Mouse (Mus musculus) bone marrow macrophage, adult 2 months (primary cell): ENCODE data around the gene Ythdf1.

ENCODE experiments used
- CTCF ChIP-seq: IDR thresholded peaks from 2 replicates; pipeline ENCODE4 v1.5.1; 2012; ENCODE audit warnings: low read depth, mild to moderate bottlenecking, low read length, moderate library complexity
- POLR2A ChIP-seq: IDR thresholded peaks from 2 replicates; pipeline ENCODE4 v1.6.1; 2012; ENCODE audit warnings: mild to moderate bottlenecking, low read depth, low read length, borderline replicate concordance

DNA sequence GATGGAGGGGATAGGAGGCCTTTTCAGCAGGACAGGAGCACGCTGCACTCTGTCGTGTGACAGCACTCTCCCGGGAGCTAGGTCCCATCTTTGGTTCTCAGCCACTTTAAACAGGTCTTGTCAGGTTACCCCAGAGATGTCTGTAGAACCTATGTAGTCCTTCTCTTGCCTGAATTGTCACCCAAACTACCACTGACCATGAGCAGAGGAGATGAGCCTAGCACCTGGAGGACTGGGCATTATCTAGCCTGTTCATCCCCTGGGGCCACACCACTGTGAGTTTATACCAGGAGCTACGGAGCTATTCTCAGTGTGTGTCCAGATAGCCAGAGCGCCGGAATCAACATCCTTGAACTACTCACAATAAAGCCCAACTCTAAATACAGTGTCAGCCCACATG is 22.9 kb downstream of the Ythdf1 start:
- TF ChIP-seq CTCF (no peak), POLR2A (no peak)
